Mouse (Mus musculus) liver (tissue): ENCODE results near the gene Fut1.
"Not testable (repeated sequence)": the region's sequence is repeated elsewhere in the genome, so short reads cannot be mapped to it uniquely, and the experiment has no call there.

Source experiments
- DNase-seq: peaks from one replicate; pipeline ENCODE4 v3.0.0-alpha.2; 2020; ENCODE audit warnings: mixed read lengths

Gene Fut1

GRCm38 (mm10) chr7:45640191-45640957 lies 23.3 kb downstream of the Fut1 start:
- DNase-seq = no peak

DNA sequence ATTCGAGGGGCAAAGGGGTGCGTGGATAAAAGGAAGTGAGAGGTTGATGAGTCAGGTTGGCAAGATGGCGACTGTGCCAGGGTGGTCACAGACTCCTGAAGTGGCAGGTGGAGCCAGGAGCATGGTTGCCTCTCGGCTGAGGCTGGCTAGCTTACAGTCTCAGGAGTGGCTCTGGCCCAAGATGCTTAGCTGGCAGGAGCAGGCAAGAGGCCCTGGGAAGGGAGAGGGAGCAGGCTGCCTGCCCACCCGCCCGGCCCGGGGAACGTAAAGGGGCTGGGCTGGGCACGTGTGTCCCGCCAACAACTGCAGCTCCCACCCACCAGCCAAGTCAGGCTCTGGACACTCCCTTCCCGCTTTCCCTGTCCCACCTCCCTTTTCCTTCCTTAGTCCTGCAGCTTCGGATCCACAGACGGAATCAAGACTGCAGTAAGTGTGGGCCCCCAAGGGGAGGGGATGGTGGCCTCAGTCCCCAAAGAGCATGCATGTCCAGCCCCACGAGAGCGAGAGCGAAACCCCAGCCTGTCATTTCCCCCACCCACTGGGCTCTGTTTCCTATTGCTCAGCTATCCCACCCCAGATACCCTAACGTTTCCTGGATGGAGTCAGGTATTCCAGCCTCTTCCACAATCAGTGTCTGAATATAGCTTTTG lies 24.4 kb downstream of the Fut1 start:
- peak; percentile 24 for DNase-seq

DNA sequence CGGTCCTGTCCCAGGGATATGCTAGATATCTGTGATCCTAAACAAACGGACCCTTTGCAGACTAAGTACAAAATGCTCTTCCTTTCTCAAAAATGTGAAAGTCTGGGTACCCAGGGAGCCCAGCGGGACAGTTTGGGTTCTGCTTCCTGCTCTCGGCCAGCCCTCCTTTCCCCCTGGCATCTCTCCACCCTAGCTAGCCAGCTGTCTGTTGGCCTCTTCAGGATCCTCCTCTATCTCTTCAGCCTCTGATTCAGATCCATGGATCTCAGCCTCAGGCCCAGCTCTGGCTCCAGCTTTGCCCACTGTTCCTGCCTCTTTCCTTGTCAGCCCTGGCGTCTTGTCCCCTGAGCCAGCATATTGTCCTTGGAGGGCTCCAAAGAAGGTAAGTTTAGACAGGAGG lies 25.0 kb downstream of the Fut1 start:
- DNase-seq = no peak

- DNase-seq = no peak
Measured at GRCm38 (mm10) chr7:45642503-45643255, 25.6 kb downstream of the Fut1 start.

GRCm38 (mm10) chr7:45643441-45644178 lies 26.5 kb downstream of the Fut1 start:
- DNase-seq = peak; percentile 89

DNA sequence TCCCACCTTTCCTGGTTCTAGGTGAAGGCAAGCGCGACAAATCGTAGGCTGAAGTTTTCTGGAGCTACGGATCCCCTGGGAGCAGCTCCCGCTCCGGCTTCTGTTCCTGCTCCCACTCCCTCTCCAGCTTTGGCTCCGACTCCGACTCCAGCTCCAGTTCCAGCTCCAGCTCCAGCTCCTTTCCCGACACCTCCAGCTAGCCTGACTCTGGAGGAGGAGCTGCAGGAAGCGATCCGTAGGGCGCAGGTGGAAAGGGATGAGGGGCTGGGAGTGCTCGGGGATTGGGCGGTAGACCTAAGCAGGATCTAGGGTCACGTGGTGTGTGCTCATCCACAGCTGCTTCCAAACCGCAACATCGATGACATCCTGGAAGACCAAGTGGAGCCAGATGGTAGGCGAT lies 27.1 kb downstream of the Fut1 start:
- DNase-seq = peak; percentile 18

DNA sequence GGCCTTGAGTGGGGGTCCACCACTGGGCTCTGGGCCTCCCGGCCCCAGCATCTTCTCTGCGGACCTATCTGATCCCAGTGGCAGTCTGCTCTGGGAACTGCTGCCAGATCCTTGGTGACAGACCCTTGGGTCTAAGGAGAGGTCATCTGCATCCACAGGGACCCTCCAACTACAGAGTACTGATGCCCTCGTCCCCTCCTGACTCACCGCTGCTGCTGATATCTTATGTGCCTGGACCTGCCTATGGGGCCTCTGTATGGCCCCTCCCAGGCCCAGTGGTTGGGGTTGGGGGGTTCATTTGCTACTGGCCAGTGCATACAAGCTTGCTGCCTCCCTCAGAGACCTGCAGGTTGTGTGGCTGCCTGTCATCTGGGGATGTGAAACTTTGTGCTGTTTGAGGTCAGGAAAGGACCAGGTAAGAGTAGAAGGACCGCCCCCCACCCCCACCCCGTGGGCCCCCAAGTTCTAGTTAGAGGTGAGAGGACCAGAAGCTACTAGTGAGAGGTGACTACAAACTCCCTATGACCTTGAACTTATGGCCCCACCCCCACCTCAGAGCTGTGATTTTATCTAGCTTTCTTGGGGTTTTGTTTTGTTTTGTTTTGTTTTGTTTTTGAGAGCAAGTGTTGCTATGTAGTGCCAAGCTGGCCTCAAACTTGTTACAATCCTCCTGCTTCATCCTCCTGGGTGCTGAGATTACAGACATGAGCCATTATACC lies 27.9 kb downstream of the Fut1 start:
- DNase-seq = no peak

- no peak for DNase-seq
Measured at GRCm38 (mm10) chr7:45645591-45645971, 28.5 kb downstream of the Fut1 start.

DNA sequence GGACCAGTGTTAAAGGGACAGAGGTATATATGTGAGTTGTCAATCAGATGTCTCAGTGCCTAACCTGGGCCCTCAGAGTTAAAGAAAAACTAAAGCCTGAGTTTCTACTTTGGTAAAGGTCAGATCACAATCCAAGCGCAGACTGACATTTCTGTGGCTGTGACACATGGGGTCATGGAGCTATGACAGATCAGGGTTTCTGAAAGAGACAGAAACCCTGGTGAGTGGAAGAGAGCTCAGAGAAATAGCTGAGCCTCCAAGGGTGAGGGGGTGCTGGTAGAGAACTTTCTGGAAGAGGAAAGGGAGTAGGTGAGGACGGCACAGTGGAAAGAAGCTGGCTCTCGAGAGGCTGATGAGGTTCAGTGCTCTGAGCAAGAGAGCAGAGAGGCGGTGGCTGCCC lies 29.6 kb downstream of the Fut1 start:
- DNase-seq = no peak

- DNase-seq = no peak
Measured at GRCm38 (mm10) chr7:45649351-45649750, 32.3 kb downstream of the Fut1 start.

GRCm38 (mm10) chr7:45650484-45650883 lies 33.4 kb downstream of the Fut1 start:
- DNase-seq = not testable (repeated sequence)

GRCm38 (mm10) chr7:45654424-45655047 lies 37.4 kb downstream of the Fut1 start:
- peak; percentile 35 for DNase-seq

GRCm38 (mm10) chr7:45660746-45661478 lies 43.8 kb downstream of the Fut1 start:
- no peak for DNase-seq

GRCm38 (mm10) chr7:45661702-45662101 lies 44.6 kb downstream of the Fut1 start:
- DNase-seq = not testable (repeated sequence)

DNA sequence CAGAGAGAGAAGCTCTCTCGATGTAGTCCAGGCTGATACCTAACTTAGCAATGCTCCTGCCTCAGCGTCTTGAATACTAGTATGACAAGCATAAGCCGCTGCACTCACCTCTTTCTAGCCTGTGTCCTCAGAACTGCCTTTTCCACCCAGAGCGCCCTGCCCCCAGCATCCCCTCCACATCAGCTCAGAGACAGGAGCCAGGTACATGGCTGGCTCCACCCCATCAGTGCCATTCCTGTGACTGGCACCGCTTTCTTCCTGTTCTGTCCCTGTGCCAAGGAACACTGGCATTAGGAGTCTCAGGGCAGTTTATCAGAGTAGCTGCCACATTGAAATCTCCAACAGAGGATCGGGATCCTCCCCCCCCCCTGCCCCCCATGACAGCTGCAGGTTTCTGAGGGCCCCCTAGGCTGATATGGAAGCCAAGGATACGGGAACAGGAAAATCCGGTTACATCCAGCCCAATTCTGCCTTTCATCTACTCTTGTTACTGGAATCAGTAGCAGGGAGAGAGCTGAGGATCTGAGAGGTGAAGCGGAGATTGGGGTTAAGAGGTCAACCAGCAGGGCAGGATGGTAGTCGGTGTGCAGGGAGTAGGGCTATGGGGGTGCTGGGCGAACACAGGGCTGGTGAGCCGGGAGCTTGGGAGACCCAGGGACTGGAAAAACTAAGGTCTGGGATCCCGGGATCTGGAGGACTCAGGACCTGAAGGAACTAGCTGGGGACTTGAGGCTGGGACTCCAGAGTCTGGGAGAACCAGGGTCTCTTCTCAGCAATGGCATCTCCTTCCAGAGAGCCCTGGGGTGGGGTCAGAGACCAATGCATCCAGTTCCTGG lies 48.4 kb downstream of the Fut1 start:
- no peak for DNase-seq

- DNase-seq = no peak
Measured at GRCm38 (mm10) chr7:45666161-45666560, 49.1 kb downstream of the Fut1 start, which contains the start of gene Fut2. Fut2 (minus strand) TSS chr7:45666394.

GRCm38 (mm10) chr7:45667761-45668160 lies 50.7 kb downstream of the Fut1 start:
- no peak for DNase-seq

GRCm38 (mm10) chr7:45668921-45669320 lies 51.8 kb downstream of the Fut1 start:
- no peak for DNase-seq
